Mouse (Mus musculus) cerebellum, adult 2 months (tissue): ENCODE results near the gene Pdpn. TPM values are rescaled to one million over a fixed set of nuclear protein-coding genes. Genes with fewer than 3 reads are reported as not detected.

ENCODE experiments used
- DNase-seq, 2 experiments: peaks; one replicate each; pipeline ENCODE4 v3.0.0; 2021
- H3K27ac ChIP-seq: fragments of 200-500 bp; 2 replicates; pipeline ENCODE4 v1.5.1; 2012; ENCODE audit warnings: low read length, control low read depth, inconsistent platforms; ENCODE audit not compliant: insufficient read depth
- H3K27me3 ChIP-seq: fragments of 200-500 bp; 2 replicates; pipeline ENCODE4 v1.6.1; 2012; ENCODE audit warnings: inconsistent platforms, mild to moderate bottlenecking, low read length, moderate library complexity; ENCODE audit not compliant: control insufficient read depth, insufficient read depth
- H3K4me1 ChIP-seq: fragments of 200-500 bp; 2 replicates; pipeline ENCODE4 v1.6.1; 2011; ENCODE audit warnings: low read length; ENCODE audit not compliant: control insufficient read depth, insufficient read depth
- H3K4me3 ChIP-seq: fragments of 200-500 bp; replicated peaks from 2 replicates; pipeline ENCODE3; 2011; ENCODE audit warnings: mild to moderate bottlenecking, low read depth, low read length, control low read depth; ENCODE audit not compliant: insufficient read depth
- CTCF ChIP-seq: fragments of 200-500 bp; IDR thresholded peaks from 2 replicates; pipeline ENCODE4 v1.5.1; 2011; ENCODE audit warnings: low read depth, mild to moderate bottlenecking, control low read depth, low read length, moderate library complexity, borderline replicate concordance; ENCODE audit not compliant: insufficient read depth
- POLR2A ChIP-seq: fragments of 200-500 bp; IDR thresholded peaks from 2 replicates; pipeline ENCODE4 v1.6.1; 2011; ENCODE audit warnings: low read length, control low read depth, borderline replicate concordance; ENCODE audit not compliant: insufficient read depth
- WGBS: fragments of 180-500 bp; shearing (Covaris S2); methylation state at CpG from one replicate; pipeline ENCODE4 v1.1.7; 2018; 5-methylcytosine and 5-hydroxymethylcytosine counted together
- polyA plus RNA-seq: library from polyadenylated mRNA; depleted of rRNA; stranded (reverse); fragments of >200 nt; gene quantifications from 2 replicates; pipeline ENCODE4 v1.2.3, GENCODE M21; 2012

The Pdpn gene
- polyA plus RNA-seq, 1 experiment: 7.7 TPM

GRCm38 (mm10) chr4:143279016-143279415 lies 20.3 kb downstream of the Pdpn start:
- H3K4me1 ChIP-seq: peaks cover 4% of the 10 kb centered on the region
- H3K27me3 ChIP-seq: no peaks in the 10 kb centered on the region; the same call in 1 of the 2 replicates
- DNase-seq: no peak
- H3K4me3 ChIP-seq: no peak overlapping the region
- no peak overlapping the region for H3K27ac ChIP-seq
- WGBS: 45% methylated on average over 5 of the region's 5 CpGs
- TF ChIP-seq POLR2A (no peak), CTCF (no peak)

DNA sequence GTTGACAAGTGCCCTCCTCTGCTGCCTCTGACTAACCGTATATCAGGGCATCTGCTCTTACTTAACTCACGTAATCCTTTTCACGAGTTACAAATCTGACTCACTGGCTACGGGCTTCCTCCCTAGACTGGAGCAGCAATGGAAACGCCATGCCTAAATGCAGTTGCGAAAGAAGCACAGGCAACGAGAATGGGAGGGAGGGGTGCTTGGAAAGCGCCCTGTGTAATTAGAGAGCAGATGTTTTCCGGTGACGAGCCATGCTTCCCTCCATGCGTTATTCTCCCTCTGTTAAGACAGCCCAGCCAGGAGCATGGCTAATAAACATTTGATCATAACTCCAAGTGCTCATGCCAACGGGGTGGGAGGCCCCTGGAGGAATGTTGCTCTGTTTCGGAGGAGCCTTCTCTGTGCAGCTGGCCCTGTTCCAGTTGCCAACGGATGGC lies 20.9 kb downstream of the Pdpn start:
- TF ChIP-seq POLR2A (no peak), CTCF (no peak)
- DNase-seq: no peak
- WGBS: 2% methylated on average over 14 of the region's 14 CpGs
- Histone ChIP-seq H3K27me3 (no peaks in the 10 kb centered on the region; the same call in 1 of the 2 replicates), H3K27ac (no peak overlapping the region), H3K4me3 (no peak overlapping the region), H3K4me1 (peaks cover 4% of the 10 kb centered on the region)

- no peak overlapping the region for H3K4me3 ChIP-seq
- no peak for DNase-seq
- WGBS: 99% methylated on average over 6 of the region's 6 CpGs
- H3K27ac ChIP-seq: no peak overlapping the region
- peaks cover 4% of the 10 kb centered on the region for H3K4me1 ChIP-seq
- no peaks in the 10 kb centered on the region; the same call in 1 of the 2 replicates for H3K27me3 ChIP-seq
- TF ChIP-seq CTCF (no peak), POLR2A (no peak)
These were observed 22.0 kb downstream of the Pdpn start for GRCm38 (mm10) chr4:143277319-143277718.

GRCm38 (mm10) chr4:143271571-143271970 lies 27.8 kb downstream of the Pdpn start:
- TF ChIP-seq POLR2A (no peak), CTCF (no peak)
- Histone ChIP-seq H3K27ac (no peak overlapping the region), H3K4me3 (no peak overlapping the region), H3K27me3 (no peaks in the 10 kb centered on the region), H3K4me1 (no peaks in the 10 kb centered on the region)
- no peak for DNase-seq
- WGBS: 53% methylated on average over 6 of the region's 6 CpGs

- Histone ChIP-seq H3K4me1 (no peaks in the 10 kb centered on the region), H3K27ac (no peak overlapping the region), H3K27me3 (no peaks in the 10 kb centered on the region), H3K4me3 (no peak overlapping the region)
- TF ChIP-seq POLR2A: no peak
- TF ChIP-seq CTCF: no peak
- WGBS: 85% methylated on average over 3 of the region's 3 CpGs
- DNase-seq: no peak
These were observed 28.5 kb downstream of the Pdpn start for GRCm38 (mm10) chr4:143270903-143271302.

- WGBS: 71% methylated on average over 12 of the region's 12 CpGs
These were observed 36.7 kb downstream of the Pdpn start for GRCm38 (mm10) chr4:143262696-143263095.

DNA sequence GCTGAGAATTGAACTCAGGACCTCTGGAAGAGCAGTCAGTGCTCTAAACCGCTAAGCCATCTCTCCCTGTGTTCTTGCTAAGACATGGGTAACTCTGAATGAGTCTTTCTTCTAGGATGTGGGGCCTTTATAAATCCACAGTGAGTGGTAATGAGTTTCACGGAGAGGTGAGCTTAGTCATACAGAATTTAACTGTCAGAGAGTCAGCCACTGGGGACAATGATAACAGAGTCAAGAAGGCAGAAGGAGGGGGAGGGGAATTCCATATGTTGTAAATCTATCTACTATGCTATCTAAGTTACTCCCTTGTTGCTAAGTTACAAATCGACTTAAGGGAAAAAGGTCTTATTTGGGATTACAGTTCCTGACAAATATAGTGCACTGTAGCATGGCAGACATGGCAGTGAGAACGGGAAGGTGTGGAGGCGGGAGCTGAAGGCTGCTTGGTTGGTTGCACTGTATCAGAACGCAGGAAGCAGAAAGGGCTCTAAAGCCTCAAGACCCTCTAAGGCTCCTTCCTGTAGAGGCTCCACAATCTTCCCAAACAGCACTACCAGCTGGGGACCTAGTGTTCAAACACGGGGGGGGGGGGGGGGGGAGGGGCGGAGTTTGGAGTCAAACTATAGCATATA lies 39.5 kb downstream of the Pdpn start:
- no peak for DNase-seq
- WGBS: 66% methylated on average over 6 of the region's 8 CpGs
- no peak for TF ChIP-seq POLR2A
- TF ChIP-seq CTCF: no peak
- Histone ChIP-seq H3K4me3 (no peak overlapping the region), H3K4me1 (no peaks in the 10 kb centered on the region), H3K27me3 (no peaks in the 10 kb centered on the region), H3K27ac (no peak overlapping the region)

More at GRCm38 (mm10) chr4:143262696-143263095, 36.7 kb downstream of the Pdpn start:
- no peak overlapping the region for H3K27ac ChIP-seq
- H3K4me1 ChIP-seq: no peaks in the 10 kb centered on the region
- TF ChIP-seq POLR2A: no peak
- no peak for TF ChIP-seq CTCF
- no peak overlapping the region for H3K4me3 ChIP-seq
- no peak for DNase-seq
- no peaks in the 10 kb centered on the region for H3K27me3 ChIP-seq

- H3K4me3 ChIP-seq: no peak overlapping the region
- no peak overlapping the region for H3K27ac ChIP-seq
- TF ChIP-seq POLR2A (no peak), CTCF (peak; percentile 33; the same call in 1 of the 2 replicates)
- no peaks in the 10 kb centered on the region for H3K27me3 ChIP-seq
- no peaks in the 10 kb centered on the region for H3K4me1 ChIP-seq
- WGBS: 40% methylated on average over 19 of the region's 19 CpGs
- DNase-seq: peak in 1 of 2 experiments; percentile 33
These were observed 40.8 kb downstream of the Pdpn start for GRCm38 (mm10) chr4:143258517-143258916.
